Mouse (Mus musculus) stomach, embryonic 16.5 days (tissue): ENCODE measurements around the gene Cblb. TPM values are rescaled to one million over a fixed set of nuclear protein-coding genes. Genes with fewer than 3 reads are reported as not detected.

ENCODE experiments used
- ATAC-seq: fragments of 200-750 bp; cut with Nextera tagmentation; 2 replicates; pipeline ENCODE4 v1.8.0; 2017; ENCODE audit warnings: moderate number of reproducible peaks, moderate TSS enrichment; ENCODE audit not compliant: insufficient read depth, low FRiP score
- H3K27ac ChIP-seq: fragments of 300-500 bp; sonication (generic); 2 replicates; pipeline ENCODE4 v1.5.1; 2014; ENCODE audit warnings: low read length
- H3K27me3 ChIP-seq: fragments of 300-500 bp; sonication (generic); 2 replicates; pipeline ENCODE4 v1.6.1; 2014; ENCODE audit warnings: low read length, control low read depth, mixed read lengths; ENCODE audit not compliant: control insufficient read depth, insufficient read depth
- H3K36me3 ChIP-seq: fragments of 300-500 bp; sonication (generic); 2 replicates; pipeline ENCODE4 v1.6.1; 2014; ENCODE audit warnings: low read length; ENCODE audit not compliant: control insufficient read depth, insufficient read depth
- H3K4me1 ChIP-seq: fragments of 300-500 bp; sonication (generic); 2 replicates; pipeline ENCODE4 v1.6.1; 2014; ENCODE audit warnings: low read length, control low read depth, mixed read lengths; ENCODE audit not compliant: control insufficient read depth, insufficient read depth
- H3K4me2 ChIP-seq: fragments of 300-500 bp; sonication (generic); 2 replicates; pipeline ENCODE4 v1.6.1; 2014; ENCODE audit warnings: low read depth, low read length, mixed read lengths
- H3K4me3 ChIP-seq: fragments of 300-500 bp; sonication (generic); replicated peaks from 2 replicates; pipeline ENCODE4 v1.5.1; 2014; ENCODE audit warnings: mild to moderate bottlenecking, low read length
- H3K9ac ChIP-seq: fragments of 300-500 bp; sonication (generic); 2 replicates; pipeline ENCODE4 v1.6.1; 2014; ENCODE audit warnings: low read length
- H3K9me3 ChIP-seq: fragments of 300-500 bp; sonication (generic); replicated peaks from 2 replicates; pipeline ENCODE4 v1.6.1; 2016; ENCODE audit warnings: low read length, control low read depth; ENCODE audit not compliant: control insufficient read depth
- WGBS: fragments of 180-500 bp; shearing (Covaris S2); extraction: QIAGEN DNeasy Blood & Tissue Kit; methylation state at CpG from one replicate; pipeline ENCODE4 v1.1.7; 2014; 5-methylcytosine and 5-hydroxymethylcytosine counted together
- polyA plus RNA-seq: library from polyadenylated mRNA; unstranded; fragments of >200 nt; fragmentation: Nextera tagmentation; extraction: Ambion mirVana; gene quantifications from 2 replicates; pipeline ENCODE4 v1.2.1, GENCODE M21; 2015

Cblb gene
- polyA plus RNA-seq, 1 experiment from 2014 or later = 11.7 TPM

GRCm38 (mm10) chr16:52182057-52182456 lies 151.0 kb downstream of the Cblb start:
- WGBS = 78% methylated on average over 7 of the region's 7 CpGs
- no peak for ATAC-seq
- Histone ChIP-seq H3K4me1 (peaks cover 3% of the 10 kb centered on the region; the same call in 1 of the 2 replicates), H3K9ac (no peak overlapping the region), H3K27me3 (no peaks in the 10 kb centered on the region), H3K4me2 (no peak overlapping the region), H3K4me3 (no peak overlapping the region), H3K9me3 (no peaks in the 10 kb centered on the region), H3K27ac (no peak overlapping the region), H3K36me3 (peaks cover 9% of the 10 kb centered on the region; the same call in 1 of the 2 replicates)

DNA sequence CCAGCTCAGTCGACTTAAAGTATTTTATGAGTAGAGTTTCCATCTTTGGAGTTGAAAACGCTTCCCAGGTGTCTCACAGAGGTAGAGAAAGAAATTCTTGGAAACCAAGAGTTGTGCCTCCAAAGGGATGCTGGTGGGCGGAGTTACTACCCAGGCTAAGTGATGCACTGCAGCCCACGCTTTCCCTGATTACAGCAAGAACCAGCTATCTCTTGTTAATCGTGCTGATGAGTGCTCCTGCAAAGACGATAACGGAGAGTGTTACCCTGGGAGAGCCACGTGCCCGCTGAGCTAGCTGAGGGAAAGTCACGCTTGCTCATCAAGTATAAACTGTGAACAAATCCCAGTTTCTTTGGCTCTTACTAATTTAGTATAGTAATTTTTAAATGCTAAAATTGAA lies 153.3 kb downstream of the Cblb start:
- ATAC-seq = no peak
- Histone ChIP-seq H3K4me1 (peaks cover 3% of the 10 kb centered on the region; the same call in 1 of the 2 replicates), H3K27me3 (no peaks in the 10 kb centered on the region), H3K9me3 (no peaks in the 10 kb centered on the region), H3K36me3 (peaks cover 9% of the 10 kb centered on the region; the same call in 1 of the 2 replicates), H3K4me3 (no peak overlapping the region), H3K27ac (no peak overlapping the region), H3K4me2 (no peak overlapping the region), H3K9ac (no peak overlapping the region)
- 90% methylated on average over 10 of the region's 10 CpGs for WGBS

- peaks cover 9% of the 10 kb centered on the region; the same call in 1 of the 2 replicates for H3K36me3 ChIP-seq
- WGBS = 29% methylated on average over 10 of the region's 10 CpGs
- no peak overlapping the region for H3K27ac ChIP-seq
- no peaks in the 10 kb centered on the region for H3K27me3 ChIP-seq
- no peaks in the 10 kb centered on the region for H3K9me3 ChIP-seq
- H3K4me2 ChIP-seq = no peak overlapping the region
- H3K4me1 ChIP-seq = peaks cover 3% of the 10 kb centered on the region; the same call in 1 of the 2 replicates
- no peak for ATAC-seq
- no peak overlapping the region for H3K4me3 ChIP-seq
- H3K9ac ChIP-seq = no peak overlapping the region
These were observed 155.7 kb downstream of the Cblb start for GRCm38 (mm10) chr16:52186731-52187130.

- H3K9ac ChIP-seq = no peak overlapping the region
- H3K27ac ChIP-seq = no peak overlapping the region
- H3K4me1 ChIP-seq = peaks cover 3% of the 10 kb centered on the region; the same call in 1 of the 2 replicates
- no peak overlapping the region for H3K4me3 ChIP-seq
- peaks cover 9% of the 10 kb centered on the region; the same call in 1 of the 2 replicates for H3K36me3 ChIP-seq
- no peak overlapping the region for H3K4me2 ChIP-seq
- 86% methylated on average over 1 of the region's 2 CpGs for WGBS
- no peaks in the 10 kb centered on the region for H3K27me3 ChIP-seq
- no peaks in the 10 kb centered on the region for H3K9me3 ChIP-seq
- ATAC-seq = no peak
These were observed 158.1 kb downstream of the Cblb start for GRCm38 (mm10) chr16:52189103-52189502.

- no peak for ATAC-seq
- Histone ChIP-seq H3K27ac (no peak overlapping the region), H3K9me3 (no peaks in the 10 kb centered on the region), H3K27me3 (no peaks in the 10 kb centered on the region), H3K4me1 (peaks cover 3% of the 10 kb centered on the region; the same call in 1 of the 2 replicates), H3K36me3 (peaks cover 6% of the 10 kb centered on the region; the same call in 1 of the 2 replicates), H3K4me2 (no peak overlapping the region), H3K4me3 (no peak overlapping the region), H3K9ac (no peak overlapping the region)
- 85% methylated on average over 5 of the region's 5 CpGs for WGBS
These were observed 159.7 kb downstream of the Cblb start for GRCm38 (mm10) chr16:52190714-52191113.

GRCm38 (mm10) chr16:52194040-52194439 lies 163.0 kb downstream of the Cblb start:
- ATAC-seq = no peak
- Histone ChIP-seq H3K9ac (no peak overlapping the region), H3K4me3 (no peak overlapping the region), H3K4me1 (no peaks in the 10 kb centered on the region), H3K27me3 (no peaks in the 10 kb centered on the region), H3K36me3 (0 out of 2 replicates have a peak, but pooled peaks cover 3% of the 10 kb centered on the region), H3K4me2 (no peak overlapping the region), H3K9me3 (no peaks in the 10 kb centered on the region), H3K27ac (no peak overlapping the region)
- 93% methylated on average over 5 of the region's 5 CpGs for WGBS

- 0 out of 2 replicates have a peak, but pooled peaks cover 3% of the 10 kb centered on the region for H3K36me3 ChIP-seq
- no peak overlapping the region for H3K9ac ChIP-seq
- H3K27ac ChIP-seq = no peak overlapping the region
- no peaks in the 10 kb centered on the region for H3K27me3 ChIP-seq
- H3K4me3 ChIP-seq = no peak overlapping the region
- ATAC-seq = no peak
- 92% methylated on average over 3 of the region's 3 CpGs for WGBS
- H3K9me3 ChIP-seq = no peaks in the 10 kb centered on the region
- no peaks in the 10 kb centered on the region for H3K4me1 ChIP-seq
- no peak overlapping the region for H3K4me2 ChIP-seq
These were observed 163.8 kb downstream of the Cblb start for GRCm38 (mm10) chr16:52194866-52195265.

DNA sequence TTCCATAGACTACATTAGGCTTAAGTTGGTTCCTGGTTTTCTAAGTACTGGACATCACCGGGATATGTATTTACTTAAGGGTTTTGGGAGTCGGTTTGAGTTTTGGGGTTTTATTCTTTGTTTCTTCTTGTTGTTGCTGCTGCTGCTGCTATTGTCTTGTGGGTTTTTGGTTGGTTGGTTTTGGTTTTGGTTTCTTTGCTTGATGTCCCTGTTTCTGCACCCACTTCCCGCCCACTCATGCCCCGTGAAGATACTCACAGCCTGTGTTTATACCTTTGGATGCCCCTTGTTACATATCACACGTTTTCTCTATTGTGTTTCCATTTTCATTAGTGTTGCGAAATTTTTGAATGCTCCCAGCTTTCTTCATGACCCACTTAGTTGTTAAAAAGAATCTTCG lies 169.1 kb downstream of the Cblb start:
- Histone ChIP-seq H3K4me1 (no peaks in the 10 kb centered on the region), H3K27ac (no peak overlapping the region), H3K27me3 (no peaks in the 10 kb centered on the region), H3K9ac (no peak overlapping the region), H3K9me3 (no peaks in the 10 kb centered on the region), H3K4me3 (no peak overlapping the region), H3K36me3 (peaks cover 14% of the 10 kb centered on the region; the same call in 1 of the 2 replicates), H3K4me2 (no peak overlapping the region)
- 88% methylated on average over 7 of the region's 7 CpGs for WGBS
- ATAC-seq = no peak

GRCm38 (mm10) chr16:52210844-52211606 lies 180.0 kb downstream of the Cblb start:
- ATAC-seq = no peak
- no peak overlapping the region for H3K27ac ChIP-seq
- no peak overlapping the region for H3K4me3 ChIP-seq
- H3K4me2 ChIP-seq = no peak overlapping the region
- H3K36me3 ChIP-seq = 0 out of 2 replicates have a peak, but pooled peaks cover 7% of the 10 kb centered on the region
- no peaks in the 10 kb centered on the region for H3K9me3 ChIP-seq
- WGBS = 73% methylated on average over 8 of the region's 8 CpGs
- H3K27me3 ChIP-seq = no peaks in the 10 kb centered on the region
- no peak overlapping the region for H3K9ac ChIP-seq
- no peaks in the 10 kb centered on the region for H3K4me1 ChIP-seq
